Mouse (Mus musculus): ENCODE data around the gene Etl4. TPM values are rescaled to one million over a fixed set of nuclear protein-coding genes. Genes with fewer than 3 reads are reported as not detected.

The Etl4 gene
- total RNA-seq, 2 experiments from 2014 or later, result 0.26 to 0.82 TPM

GRCm38 (mm10) chr2:20547686-20548624 lies 638.4 kb downstream of the Etl4 start:
- ATAC-seq (replicated peaks; ENCODE audit: poor library complexity, severe bottlenecking), result no peak

GRCm38 (mm10) chr2:20549065-20549464 lies 639.5 kb downstream of the Etl4 start:
- ATAC-seq (replicated peaks; ENCODE audit: poor library complexity, severe bottlenecking), result no peak

GRCm38 (mm10) chr2:20549996-20550395 lies 640.4 kb downstream of the Etl4 start:
- ATAC-seq (replicated peaks; ENCODE audit: poor library complexity, severe bottlenecking), result no peak

- ATAC-seq (replicated peaks; ENCODE audit: poor library complexity, severe bottlenecking), result no peak
Measured at GRCm38 (mm10) chr2:20555706-20556105, 646.1 kb downstream of the Etl4 start.

GRCm38 (mm10) chr2:20559083-20559482 lies 649.5 kb downstream of the Etl4 start:
- no peak for ATAC-seq (replicated peaks; ENCODE audit: poor library complexity, severe bottlenecking)

- no peak for ATAC-seq (replicated peaks; ENCODE audit: poor library complexity, severe bottlenecking)
Measured at GRCm38 (mm10) chr2:20559723-20560122, 650.1 kb downstream of the Etl4 start.

GRCm38 (mm10) chr2:20560581-20560980 lies 651.0 kb downstream of the Etl4 start:
- no peak for ATAC-seq (replicated peaks; ENCODE audit: poor library complexity, severe bottlenecking)

GRCm38 (mm10) chr2:20563036-20563435 lies 653.5 kb downstream of the Etl4 start:
- ATAC-seq (replicated peaks; ENCODE audit: poor library complexity, severe bottlenecking), result no peak

GRCm38 (mm10) chr2:20568456-20568855 lies 658.9 kb downstream of the Etl4 start:
- ATAC-seq (replicated peaks; ENCODE audit: poor library complexity, severe bottlenecking), result no peak

GRCm38 (mm10) chr2:20571940-20572339 lies 662.4 kb downstream of the Etl4 start:
- ATAC-seq (replicated peaks; ENCODE audit: poor library complexity, severe bottlenecking), result no peak

GRCm38 (mm10) chr2:20580331-20580730 lies 670.8 kb downstream of the Etl4 start:
- no peak for ATAC-seq (replicated peaks; ENCODE audit: poor library complexity, severe bottlenecking)

- ATAC-seq (replicated peaks; ENCODE audit: poor library complexity, severe bottlenecking), result no peak
Measured at GRCm38 (mm10) chr2:20583032-20583431, 673.5 kb downstream of the Etl4 start.

- no peak for ATAC-seq (replicated peaks; ENCODE audit: poor library complexity, severe bottlenecking)
Measured at GRCm38 (mm10) chr2:20583562-20584153, 674.1 kb downstream of the Etl4 start.

GRCm38 (mm10) chr2:20587913-20588312 lies 678.3 kb downstream of the Etl4 start:
- no peak for ATAC-seq (replicated peaks; ENCODE audit: poor library complexity, severe bottlenecking)

GRCm38 (mm10) chr2:20588631-20589030 lies 679.1 kb downstream of the Etl4 start:
- ATAC-seq (replicated peaks; ENCODE audit: poor library complexity, severe bottlenecking), result no peak

GRCm38 (mm10) chr2:20594129-20594528 lies 684.5 kb downstream of the Etl4 start:
- ATAC-seq (replicated peaks; ENCODE audit: poor library complexity, severe bottlenecking), result no peak

- ATAC-seq (replicated peaks; ENCODE audit: poor library complexity, severe bottlenecking), result no peak
Measured at GRCm38 (mm10) chr2:20595000-20595399, 685.4 kb downstream of the Etl4 start.

GRCm38 (mm10) chr2:20596558-20596957 lies 687.0 kb downstream of the Etl4 start:
- ATAC-seq (replicated peaks; ENCODE audit: poor library complexity, severe bottlenecking), result no peak

- no peak for ATAC-seq (replicated peaks; ENCODE audit: poor library complexity, severe bottlenecking)
Measured at GRCm38 (mm10) chr2:20597193-20597592, 687.6 kb downstream of the Etl4 start.

GRCm38 (mm10) chr2:20602656-20603055 lies 693.1 kb downstream of the Etl4 start:
- no peak for ATAC-seq (replicated peaks; ENCODE audit: poor library complexity, severe bottlenecking)

GRCm38 (mm10) chr2:20603536-20603935 lies 694.0 kb downstream of the Etl4 start:
- no peak for ATAC-seq (replicated peaks; ENCODE audit: poor library complexity, severe bottlenecking)

- ATAC-seq (replicated peaks; ENCODE audit: poor library complexity, severe bottlenecking), result no peak
Measured at GRCm38 (mm10) chr2:20603991-20604390, 694.4 kb downstream of the Etl4 start.

Data from granulocyte monocyte progenitor cell, adult 5-6 weeks (primary cell).